Mouse (Mus musculus) heart, adult 2 months (tissue): Measurements from ENCODE around the gene Catsperz.

Experiments
- CTCF ChIP-seq: fragments of 200-600 bp; IDR thresholded peaks from 2 replicates; pipeline ENCODE4 v1.8.1; 2022; ENCODE audit warnings: antibody characterized with exemption, mild to moderate bottlenecking, moderate library complexity
- EP300 ChIP-seq: fragments of 200-500 bp; IDR thresholded peaks from 2 replicates; pipeline ENCODE4 v1.6.1; 2011; ENCODE audit warnings: low read depth, low read length, control low read depth; ENCODE audit not compliant: insufficient read depth
- POLR2A ChIP-seq: fragments of 200-500 bp; IDR thresholded peaks from 2 replicates; pipeline ENCODE4 v1.6.1; 2011; ENCODE audit warnings: mild to moderate bottlenecking, low read depth, low read length, control low read depth; ENCODE audit not compliant: insufficient read depth

DNA sequence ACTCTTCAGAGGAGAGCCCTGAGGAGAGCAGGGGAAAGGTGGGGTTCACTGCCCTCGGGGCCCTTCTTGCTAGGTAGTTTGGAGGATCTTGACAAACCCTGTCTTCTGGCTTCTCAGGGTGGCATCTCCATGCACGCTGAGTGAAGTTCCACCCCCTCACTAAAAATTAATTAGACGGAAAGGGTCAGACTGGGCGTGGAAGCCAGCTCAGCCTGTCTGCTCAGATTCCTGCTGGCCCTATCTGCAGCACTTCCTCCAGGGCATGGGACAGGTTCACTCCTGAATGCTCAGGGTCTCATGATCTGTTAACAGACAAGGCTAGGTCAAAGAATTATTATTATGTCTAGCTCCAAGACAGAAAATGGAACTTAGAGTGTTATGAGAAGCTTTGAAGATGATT is 32.7 kb downstream of the Catsperz start:
- TF ChIP-seq CTCF (no peak), POLR2A (no peak), EP300 (no peak)
